Mouse (Mus musculus) bone marrow macrophage, adult 2 months (primary cell): ENCODE data around the gene Hspe1. TPM values are rescaled to one million over a fixed set of nuclear protein-coding genes. Genes with fewer than 3 reads are reported as not detected.
"Not testable (repeated sequence)": the region's sequence is repeated elsewhere in the genome, so short reads cannot be mapped to it uniquely, and the experiment has no call there.

Source experiments
- H3K27ac ChIP-seq: 2 replicates; pipeline ENCODE4 v1.5.1; 2012; ENCODE audit warnings: low read depth, low read length; ENCODE audit not compliant: insufficient read depth
- H3K4me1 ChIP-seq: 2 replicates; pipeline ENCODE4 v1.6.1; 2012; ENCODE audit warnings: low read length; ENCODE audit not compliant: control insufficient read depth, insufficient read depth
- H3K4me3 ChIP-seq: 2 replicates; pipeline ENCODE4 v1.5.1; 2012; ENCODE audit warnings: mild to moderate bottlenecking, low read length, moderate library complexity; ENCODE audit not compliant: insufficient read depth
- CTCF ChIP-seq: IDR thresholded peaks from 2 replicates; pipeline ENCODE4 v1.5.1; 2012; ENCODE audit warnings: low read depth, mild to moderate bottlenecking, low read length, moderate library complexity
- POLR2A ChIP-seq: IDR thresholded peaks from 2 replicates; pipeline ENCODE4 v1.6.1; 2012; ENCODE audit warnings: mild to moderate bottlenecking, low read depth, low read length, borderline replicate concordance
- polyA plus RNA-seq: library from polyadenylated mRNA; stranded (reverse); fragments of >200 nt; gene quantifications from 2 replicates; pipeline ENCODE4 v1.2.4, GENCODE M21; 2012; ENCODE audit not compliant: missing spikeins, insufficient read depth, insufficient read length

The Hspe1 gene
- polyA plus RNA-seq, 1 experiment, result 129 TPM

DNA sequence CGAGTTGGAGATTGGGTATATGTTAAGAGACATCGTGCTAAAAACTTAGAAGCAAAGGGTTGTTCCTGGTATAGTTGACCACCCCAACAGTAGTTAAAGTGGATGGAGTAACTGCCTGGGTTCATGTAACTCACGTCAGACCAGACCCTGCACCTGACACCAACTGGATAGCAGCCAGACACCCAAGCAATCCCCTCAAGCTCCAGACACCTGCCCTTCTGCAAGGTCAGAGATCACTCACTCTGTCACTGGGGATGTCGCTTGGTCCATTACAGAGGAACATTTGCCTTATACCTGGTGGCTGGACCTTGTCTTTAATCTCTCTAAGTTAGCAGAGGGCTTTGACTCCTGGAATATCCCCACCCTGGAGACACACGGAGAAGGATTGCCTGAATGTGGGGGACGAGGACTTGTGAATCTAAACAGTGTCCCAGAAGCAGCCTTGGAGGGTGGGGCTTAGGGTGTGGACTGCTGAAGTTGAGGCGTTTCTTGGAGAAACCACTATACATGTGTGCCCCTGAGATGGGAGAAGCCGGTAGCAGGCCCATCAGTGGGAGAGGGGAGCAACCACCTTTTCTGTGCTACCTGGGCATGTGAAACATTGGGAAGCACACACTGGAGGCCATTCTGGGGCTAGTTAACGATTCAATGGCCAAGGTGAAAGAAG lies 19.1 kb downstream of the Hspe1 start:
- TF ChIP-seq POLR2A, result no peak
- Histone ChIP-seq H3K4me1 (no peaks in the 10 kb centered on the region), H3K27ac (no peak overlapping the region), H3K4me3 (no peak overlapping the region)

DNA sequence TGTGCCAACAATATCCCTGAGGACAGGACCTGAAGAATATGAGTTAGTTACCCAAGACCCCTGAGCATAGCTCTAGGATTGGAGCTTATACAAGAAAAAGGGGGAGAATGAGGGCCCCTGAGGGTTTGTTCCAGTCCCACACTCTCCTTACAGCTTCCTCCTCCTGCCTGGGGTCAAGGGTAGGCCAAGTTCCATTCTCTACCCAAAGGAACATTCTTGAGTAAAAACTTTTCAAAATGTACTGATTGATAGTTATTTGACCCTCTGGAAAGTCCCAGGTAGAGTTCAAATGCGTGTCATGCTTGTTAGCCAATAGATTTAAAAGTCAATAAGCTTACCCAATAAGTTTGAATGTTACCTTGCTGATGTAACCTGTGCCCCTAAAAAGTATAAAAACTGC lies 19.7 kb downstream of the Hspe1 start:
- Histone ChIP-seq H3K4me1 (no peaks in the 10 kb centered on the region), H3K4me3 (no peak overlapping the region), H3K27ac (no peak overlapping the region)
- TF ChIP-seq CTCF, result no peak
- no peak for TF ChIP-seq POLR2A

DNA sequence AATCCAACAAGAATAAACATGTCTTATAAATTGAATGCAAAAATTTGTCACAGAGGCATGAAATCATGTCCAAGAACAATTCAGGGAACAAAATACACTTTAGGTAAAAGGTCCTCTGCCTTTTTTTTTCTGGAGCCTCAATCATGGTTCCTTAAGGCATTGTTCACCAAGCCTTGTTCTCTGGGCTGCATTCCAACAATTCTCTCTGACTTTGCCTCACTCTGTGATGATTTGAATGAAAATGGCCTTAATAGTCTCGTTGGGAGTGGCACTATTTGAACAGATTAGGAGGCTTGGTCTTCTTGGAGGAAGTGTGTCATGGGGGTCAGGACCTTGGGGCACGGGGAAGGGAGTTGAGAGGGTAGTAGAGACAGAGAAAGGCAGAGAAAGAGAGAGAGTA lies 20.5 kb downstream of the Hspe1 start:
- TF ChIP-seq POLR2A (no peak), CTCF (no peak)
- Histone ChIP-seq H3K4me3 (no peak overlapping the region), H3K4me1 (0 out of 2 replicates have a peak, but pooled peaks cover 4% of the 10 kb centered on the region), H3K27ac (no peak overlapping the region)

DNA sequence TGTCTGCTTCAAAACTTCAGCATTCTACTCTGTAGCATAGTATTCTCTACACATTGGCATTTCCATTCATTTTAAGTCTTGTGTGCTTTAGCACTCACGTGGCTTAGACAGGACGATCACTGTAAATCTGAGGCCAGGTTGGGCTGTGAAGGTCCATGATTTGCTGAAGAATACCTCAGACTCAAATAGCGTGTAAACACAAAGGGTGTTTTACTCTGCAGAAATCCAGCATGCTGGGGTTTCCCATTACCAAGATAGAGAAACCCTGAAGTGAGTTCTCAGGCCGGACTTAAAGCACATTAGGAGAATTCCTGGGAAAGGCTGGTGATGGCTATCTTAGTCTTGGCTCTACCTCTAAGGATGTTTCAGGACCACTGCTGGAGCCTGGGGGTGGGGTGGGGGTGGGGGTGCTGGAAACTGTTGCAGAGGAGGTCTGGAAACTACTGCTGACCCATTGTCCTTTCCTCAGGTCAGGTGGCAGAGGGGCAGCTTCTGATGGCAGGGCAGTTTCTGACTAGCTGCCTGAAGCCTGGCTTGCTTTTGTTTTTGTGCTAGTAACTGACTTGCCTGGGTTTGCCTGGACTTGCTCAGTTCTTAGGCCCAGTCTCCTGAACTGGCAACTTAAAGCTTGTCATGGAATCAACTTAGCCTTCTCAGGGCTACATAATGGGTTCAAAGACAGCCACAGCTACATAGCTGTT lies 21.3 kb downstream of the Hspe1 start:
- Histone ChIP-seq H3K4me1 (0 out of 2 replicates have a peak, but pooled peaks cover 4% of the 10 kb centered on the region), H3K27ac (no peak overlapping the region), H3K4me3 (no peak overlapping the region)
- TF ChIP-seq POLR2A (no peak), CTCF (no peak)

DNA sequence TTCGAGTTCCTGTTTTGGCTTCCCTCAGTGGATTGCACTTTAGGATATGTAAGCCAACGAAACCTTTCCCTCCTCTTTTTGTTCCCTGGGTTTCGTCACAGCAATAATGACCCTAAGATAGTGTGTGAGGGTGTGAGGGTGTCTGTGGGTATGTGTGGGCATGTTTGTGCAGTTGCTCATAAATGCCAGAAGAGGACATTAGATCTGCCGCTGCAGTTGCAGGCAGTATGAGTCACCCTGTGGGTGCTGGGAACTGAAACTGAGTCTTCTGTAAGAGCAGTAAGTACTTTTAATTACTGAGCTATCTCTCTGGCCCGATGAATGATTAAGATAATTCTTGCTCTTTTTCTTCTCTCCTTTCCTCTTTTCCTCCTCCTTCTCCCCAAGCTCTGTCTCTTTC lies 35.1 kb downstream of the Hspe1 start:
- H3K4me1 ChIP-seq, result no peaks in the 10 kb centered on the region
- no peak overlapping the region for H3K4me3 ChIP-seq
- no peak overlapping the region for H3K27ac ChIP-seq
- no peak for TF ChIP-seq POLR2A
- TF ChIP-seq CTCF, result no peak

DNA sequence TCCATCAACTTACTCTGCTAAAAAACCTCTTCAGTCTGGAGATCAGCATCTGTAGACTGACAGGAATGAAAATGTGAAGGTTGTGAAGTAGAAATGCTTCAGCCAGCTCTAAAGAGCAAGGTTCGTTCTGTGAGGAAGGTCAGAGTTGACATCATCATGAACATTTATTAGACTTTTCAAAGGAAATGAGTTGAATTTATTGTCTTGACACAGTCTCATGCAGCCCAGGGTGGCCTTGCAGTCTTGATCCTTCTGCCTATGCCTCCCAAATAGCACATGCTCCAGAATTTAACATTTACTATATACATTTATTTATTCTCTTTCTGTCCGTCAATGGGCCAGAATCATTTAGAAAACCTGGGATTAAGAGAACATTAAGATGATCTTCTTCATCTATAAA lies 35.6 kb downstream of the Hspe1 start:
- H3K4me1 ChIP-seq, result no peaks in the 10 kb centered on the region
- H3K4me3 ChIP-seq, result no peak overlapping the region
- TF ChIP-seq CTCF (no peak), POLR2A (no peak)
- H3K27ac ChIP-seq, result no peak overlapping the region

DNA sequence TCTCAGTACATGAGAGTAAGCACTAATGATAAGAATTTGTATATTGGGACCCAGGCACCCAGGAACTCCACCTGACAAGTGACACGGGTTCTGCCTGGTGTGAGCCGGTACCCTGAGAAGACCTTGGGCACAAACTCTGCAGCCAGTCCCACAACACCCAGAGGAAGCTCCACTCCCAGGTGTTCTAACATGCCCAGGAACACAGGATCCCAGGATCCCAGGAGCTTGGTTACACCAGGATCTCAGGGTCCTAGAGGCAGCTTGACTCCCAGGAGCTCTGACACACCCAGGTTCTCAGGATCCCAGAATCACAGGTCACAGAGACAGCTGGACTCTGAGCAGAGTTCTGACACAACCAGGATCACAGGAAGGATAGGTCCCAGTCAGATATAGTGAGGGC lies 36.2 kb downstream of the Hspe1 start:
- not testable (repeated sequence) for H3K4me1 ChIP-seq, H3K27ac ChIP-seq, H3K4me3 ChIP-seq

DNA sequence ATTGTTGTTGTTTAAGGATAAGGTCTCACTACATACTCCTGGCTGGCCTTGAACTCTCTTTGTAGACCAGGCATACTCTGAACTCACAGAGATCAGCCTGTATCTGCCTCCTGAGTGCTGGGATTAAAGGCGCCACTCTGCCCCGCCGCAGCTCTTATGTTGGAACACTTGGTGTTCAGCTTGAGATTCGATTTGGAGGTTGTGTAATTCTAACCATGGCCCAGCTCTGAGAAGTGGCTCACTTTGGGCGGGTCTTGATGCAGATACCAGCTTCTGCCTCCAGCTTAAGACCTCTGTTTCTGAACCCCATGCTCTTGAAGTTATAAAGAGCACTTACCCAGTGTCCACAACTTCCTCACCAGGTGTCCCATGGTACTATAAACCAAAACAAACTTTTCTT lies 41.8 kb downstream of the Hspe1 start:
- H3K4me1 ChIP-seq, result peaks cover 12% of the 10 kb centered on the region
- TF ChIP-seq CTCF (no peak), POLR2A (no peak)
- H3K27ac ChIP-seq, result no peak overlapping the region
- no peak overlapping the region for H3K4me3 ChIP-seq

DNA sequence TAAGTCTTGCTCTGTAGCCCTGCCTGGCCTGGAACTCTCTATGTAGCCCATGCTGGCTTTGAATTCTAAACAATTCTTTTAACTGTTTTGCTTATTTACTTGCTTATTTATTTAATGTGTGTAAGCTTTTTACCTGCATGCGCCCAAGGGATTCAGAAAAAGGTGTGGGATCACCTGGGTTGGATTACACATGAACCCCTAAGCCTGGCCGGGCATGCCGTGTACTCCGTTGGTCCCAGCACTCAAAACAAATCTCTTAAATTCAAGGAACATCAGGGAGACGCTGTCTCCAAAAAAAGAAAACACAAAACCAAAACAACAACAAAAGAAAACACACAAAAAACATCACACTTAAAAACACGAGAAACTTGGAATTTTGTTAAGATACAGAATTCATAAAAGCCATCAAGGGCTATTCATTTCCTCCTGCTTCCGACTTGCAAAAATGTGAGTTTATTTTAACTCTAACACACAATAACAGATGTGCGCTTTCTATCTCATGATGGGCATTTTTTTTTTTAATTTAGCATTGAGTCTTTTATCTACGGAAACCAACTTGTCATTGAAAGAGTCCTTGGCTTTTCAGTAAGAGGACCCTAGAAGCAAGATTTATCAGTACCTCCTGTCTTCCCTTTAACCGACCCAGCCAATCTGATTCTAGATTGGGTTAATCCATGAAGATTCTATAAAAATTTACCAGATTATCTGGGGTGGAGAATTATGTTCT lies 42.4 kb downstream of the Hspe1 start:
- TF ChIP-seq POLR2A, result no peak
- TF ChIP-seq CTCF, result no peak
- Histone ChIP-seq H3K4me1 (peaks cover 12% of the 10 kb centered on the region), H3K27ac (peak overlapping the region; percentile 40), H3K4me3 (peak overlapping the region; percentile 51)

DNA sequence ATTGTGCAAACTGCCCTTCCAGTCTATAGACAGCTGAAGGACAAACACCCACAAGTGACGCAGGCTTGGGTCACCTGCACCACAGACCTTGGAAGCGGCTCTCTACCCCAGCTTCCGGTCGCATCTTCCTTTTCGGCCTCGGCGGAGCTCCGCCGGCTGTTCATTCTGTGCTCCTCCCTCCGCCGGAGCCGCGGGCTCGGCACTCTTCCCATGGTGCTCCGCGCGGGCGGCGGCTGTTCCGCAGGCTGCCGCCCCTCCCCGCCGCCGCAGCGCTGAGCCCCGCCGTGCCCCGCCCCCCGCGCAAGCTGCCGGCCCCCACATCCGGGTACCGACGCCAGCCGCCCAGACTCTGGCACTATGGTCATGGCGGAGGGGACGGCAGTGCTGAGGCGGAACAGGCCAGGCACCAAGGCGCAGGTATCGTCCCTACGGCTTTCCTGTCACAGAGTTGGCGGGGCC lies 43.0 kb downstream of the Hspe1 start, which contains the start of gene Mob4:
TSS of gene Mob4 (plus strand) at position 289 of the 459 bp plus-strand sequence.
- TF ChIP-seq CTCF, result no peak
- peak; percentile 63; the same call in 1 of the 2 replicates for TF ChIP-seq POLR2A
- Histone ChIP-seq H3K4me1 (peaks cover 12% of the 10 kb centered on the region), H3K27ac (peak within 1 kb of the TSS; percentile 80), H3K4me3 (peak within 1 kb of the TSS; percentile 97)
